Mouse (Mus musculus) liver, embryonic 14.5 days (tissue): ENCODE measurements around the gene Nos1ap. TPM values are rescaled to one million over a fixed set of nuclear protein-coding genes. Genes with fewer than 3 reads are reported as not detected.

Experiments used
- ATAC-seq: fragments of 200-750 bp; cut with Nextera tagmentation; 2 replicates; pipeline ENCODE4 v1.8.0; 2017; ENCODE audit warnings: moderate number of reproducible peaks, mild to moderate bottlenecking, moderate library complexity; ENCODE audit not compliant: insufficient read depth
- DNase-seq, 3 experiments: peaks; one replicate each; pipeline ENCODE4 v3.0.0-alpha.2; 2012 to 2013; ENCODE audit warnings: low read depth in 3 of 3, low spot score in 3 of 3
- H3K27ac ChIP-seq: fragments of 300-500 bp; sonication (generic); 2 replicates; pipeline ENCODE4 v1.5.1; 2014; ENCODE audit warnings: moderate library complexity, mild to moderate bottlenecking, control low read depth, inconsistent platforms
- H3K27me3 ChIP-seq: fragments of 300-500 bp; sonication (generic); 2 replicates; pipeline ENCODE4 v1.6.1; 2014; ENCODE audit warnings: mild to moderate bottlenecking, low read length, moderate library complexity; ENCODE audit not compliant: control insufficient read depth, insufficient read depth
- H3K36me3 ChIP-seq: fragments of 300-500 bp; sonication (generic); replicated peaks from 2 replicates; pipeline ENCODE4 v1.6.1; 2014; ENCODE audit warnings: low read depth; ENCODE audit not compliant: control insufficient read depth, insufficient read depth
- H3K4me1 ChIP-seq, 2 experiments: fragments of 200-500 bp in 1 of 2; fragments of 300-500 bp in 1 of 2; sonication (generic) in 1 of 2; replicated peaks; 2 replicates each; pipeline ENCODE4 v1.6.1; 2012 to 2014; ENCODE audit warnings: antibody characterized with exemption in 1 of 2, inconsistent platforms in 1 of 2, low read length in 1 of 2; ENCODE audit not compliant: control insufficient read depth in 2 of 2, insufficient read depth in 2 of 2
- H3K4me2 ChIP-seq: fragments of 300-500 bp; sonication (generic); 2 replicates; pipeline ENCODE4 v1.6.1; 2014; ENCODE audit warnings: low read depth, mild to moderate bottlenecking, control low read depth, moderate library complexity
- H3K4me3 ChIP-seq, 2 experiments: fragments of 200-500 bp in 1 of 2; fragments of 300-500 bp in 1 of 2; sonication (generic) in 1 of 2; 2 replicates each; pipeline ENCODE4 v1.5.1; 2012 to 2014; ENCODE audit warnings: low read depth in 2 of 2, low read length in 2 of 2, mild to moderate bottlenecking in 2 of 2, control low read depth in 1 of 2, inconsistent platforms in 1 of 2, moderate library complexity in 1 of 2; ENCODE audit not compliant: insufficient read depth in 1 of 2
- H3K9ac ChIP-seq: fragments of 300-500 bp; sonication (generic); replicated peaks from 2 replicates; pipeline ENCODE4 v1.6.1; 2014; ENCODE audit warnings: mild to moderate bottlenecking, control low read depth, moderate library complexity
- H3K9me3 ChIP-seq: fragments of 300-500 bp; sonication (generic); 2 replicates; pipeline ENCODE4 v1.6.1; 2016; ENCODE audit warnings: low read length, mixed read lengths; ENCODE audit not compliant: control insufficient read depth
- CTCF ChIP-seq: IDR thresholded peaks from 2 replicates; pipeline ENCODE4 v1.5.1; 2016; ENCODE audit warnings: antibody characterized with exemption, low read depth, control low read depth
- EP300 ChIP-seq: IDR thresholded peaks from 2 replicates; pipeline ENCODE4 v1.6.1; 2016; ENCODE audit warnings: antibody characterized with exemption, low read depth
- WGBS: fragments of 180-500 bp; shearing (Covaris S2); extraction: QIAGEN DNeasy Blood & Tissue Kit; methylation state at CpG from one replicate; pipeline ENCODE4 v1.1.7; 2014; ENCODE audit not compliant: insufficient replicate concordance; 5-methylcytosine and 5-hydroxymethylcytosine counted together
- polyA plus RNA-seq, 2 experiments: library from polyadenylated mRNA; depleted of rRNA in 1 of 2; stranded (reverse) in 1 of 2; unstranded in 1 of 2; fragments of >200 nt; fragmentation: Nextera tagmentation in 1 of 2; extraction: Ambion mirVana in 1 of 2; gene quantifications; 2 replicates each; pipeline versions ENCODE4 v1.2.1 to v1.2.3; 2012 to 2014

Gene Nos1ap
- polyA plus RNA-seq, 2 experiments: 1.8 to 2.2 TPM

- Histone ChIP-seq H3K27ac (no peak overlapping the region), H3K4me3 (no peak overlapping the region), H3K27me3 (no peaks in the 10 kb centered on the region), H3K9ac (no peak overlapping the region), H3K4me1 (no peaks in the 10 kb centered on the region), H3K36me3 (no peaks in the 10 kb centered on the region), H3K4me2 (no peak overlapping the region), H3K9me3 (no peaks in the 10 kb centered on the region)
- 44% methylated on average over 2 of the region's 2 CpGs for WGBS
- ATAC-seq (no peak), DNase-seq (no peak)
- no peak for TF ChIP-seq CTCF
- no peak for TF ChIP-seq EP300
These were observed 209.2 kb downstream of the Nos1ap start for GRCm38 (mm10) chr1:170380505-170380904.

GRCm38 (mm10) chr1:170375721-170376120 lies 213.9 kb downstream of the Nos1ap start:
- no peak overlapping the region for H3K9ac ChIP-seq
- TF ChIP-seq CTCF (no peak), EP300 (no peak)
- WGBS: 77% methylated on average over 5 of the region's 5 CpGs

GRCm38 (mm10) chr1:170373750-170374149 lies 215.9 kb downstream of the Nos1ap start:
- Histone ChIP-seq H3K36me3 (no peaks in the 10 kb centered on the region), H3K27ac (no peak overlapping the region), H3K27me3 (no peaks in the 10 kb centered on the region), H3K4me2 (no peak overlapping the region), H3K4me3 (no peak overlapping the region), H3K9ac (no peak overlapping the region), H3K9me3 (no peaks in the 10 kb centered on the region), H3K4me1 (no peaks in the 10 kb centered on the region)
- no peak for TF ChIP-seq EP300
- TF ChIP-seq CTCF: no peak
- no peak for DNase-seq
- ATAC-seq: no peak
- 71% methylated on average over 2 of the region's 2 CpGs for WGBS

More at GRCm38 (mm10) chr1:170375721-170376120, 213.9 kb downstream of the Nos1ap start:
- Histone ChIP-seq H3K9me3 (no peaks in the 10 kb centered on the region), H3K27ac (no peak overlapping the region), H3K4me2 (no peak overlapping the region), H3K4me3 (no peak overlapping the region), H3K27me3 (no peaks in the 10 kb centered on the region), H3K4me1 (no peaks in the 10 kb centered on the region), H3K36me3 (no peaks in the 10 kb centered on the region)
- ATAC-seq: no peak
- DNase-seq: no peak

GRCm38 (mm10) chr1:170371191-170371792 lies 218.4 kb downstream of the Nos1ap start:
- Histone ChIP-seq H3K9me3 (no peaks in the 10 kb centered on the region), H3K4me2 (no peak overlapping the region), H3K4me3 (no peak overlapping the region), H3K27ac (no peak overlapping the region), H3K27me3 (no peaks in the 10 kb centered on the region), H3K4me1 (no peaks in the 10 kb centered on the region), H3K9ac (no peak overlapping the region), H3K36me3 (no peaks in the 10 kb centered on the region)
- ATAC-seq: no peak
- 37% methylated on average over 4 of the region's 4 CpGs for WGBS
- TF ChIP-seq EP300 (no peak), CTCF (no peak)
- no peak for DNase-seq

- 64% methylated on average over 7 of the region's 7 CpGs for WGBS
- H3K27ac ChIP-seq: no peak overlapping the region
- no peaks in the 10 kb centered on the region for H3K9me3 ChIP-seq
- no peak overlapping the region for H3K9ac ChIP-seq
- no peak for DNase-seq
- H3K4me3 ChIP-seq: no peak overlapping the region
- TF ChIP-seq CTCF: no peak
- no peak for TF ChIP-seq EP300
- ATAC-seq: no peak
- no peaks in the 10 kb centered on the region for H3K4me1 ChIP-seq
- no peaks in the 10 kb centered on the region for H3K27me3 ChIP-seq
- no peaks in the 10 kb centered on the region for H3K36me3 ChIP-seq
- H3K4me2 ChIP-seq: no peak overlapping the region
These were observed 220.8 kb downstream of the Nos1ap start for GRCm38 (mm10) chr1:170368864-170369263.
